Mouse (Mus musculus): ENCODE measurements around the gene Tnfsfm13. TPM values are rescaled to one million over a fixed set of nuclear protein-coding genes. Genes with fewer than 3 reads are reported as not detected.
"Not testable (repeated sequence)": the region's sequence is repeated elsewhere in the genome, so short reads cannot be mapped to it uniquely, and the experiment has no call there.

The Tnfsfm13 gene
- polyA plus RNA-seq, 1 experiment from 2014 or later: 1.5 TPM

DNA sequence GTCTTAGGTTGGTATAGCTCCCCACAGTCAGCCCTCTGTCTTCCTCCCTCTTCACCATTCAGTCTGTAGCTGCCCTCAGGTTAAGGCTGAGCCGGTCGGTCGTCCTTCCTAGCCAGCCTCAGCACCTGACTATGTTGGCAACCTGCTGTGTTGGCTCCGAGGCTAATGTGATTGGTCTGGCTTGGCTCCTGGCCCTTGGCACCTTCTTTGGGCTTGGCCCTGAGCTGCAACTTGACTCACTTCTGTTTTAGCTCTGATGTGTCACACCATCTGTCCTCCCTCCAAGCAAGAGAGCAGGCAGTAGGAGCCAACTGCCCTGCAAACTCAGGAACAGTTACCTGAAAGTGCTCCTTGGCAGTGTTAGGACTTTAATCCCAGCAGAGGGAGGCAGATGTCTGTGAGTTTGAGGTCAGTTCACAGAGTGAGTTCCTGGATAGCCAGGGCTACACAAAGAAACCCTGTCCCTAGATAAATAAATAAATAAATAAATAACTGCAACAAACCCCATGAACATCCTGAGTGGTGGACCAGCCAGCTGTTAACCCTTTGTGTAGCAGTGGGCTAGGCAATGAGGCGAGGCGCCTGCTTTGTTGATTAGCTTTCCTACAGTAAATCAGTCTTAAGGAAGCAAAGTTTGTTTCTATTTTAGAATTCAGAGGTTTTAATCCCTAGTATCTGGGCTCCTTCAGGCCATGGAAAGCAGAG, 11.0 kb upstream of the Tnfsfm13 start:
- no peak for DNase-seq (ENCODE audit: low spot score)

DNA sequence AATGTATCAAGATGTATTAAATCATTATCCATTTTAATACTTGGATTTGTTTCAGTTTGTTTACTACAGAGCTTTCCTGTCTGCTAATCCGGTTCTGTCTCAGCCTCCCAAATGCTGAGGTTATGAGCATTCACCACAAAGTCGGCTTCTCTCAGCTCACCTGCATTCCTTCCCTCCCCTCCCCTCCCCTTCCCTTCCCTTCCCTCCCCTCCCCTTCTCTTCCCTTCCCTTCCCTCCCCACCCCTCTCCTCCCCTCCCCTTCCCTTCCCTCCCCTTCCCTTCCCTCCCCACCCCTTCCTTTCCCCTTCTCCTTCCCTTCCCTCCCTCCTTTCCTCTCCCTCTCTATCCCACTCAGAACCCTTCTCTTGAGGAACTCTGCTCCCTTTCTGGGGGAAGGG, 8.7 kb upstream of the Tnfsfm13 start:
- no peak for DNase-seq (ENCODE audit: low spot score)

DNA sequence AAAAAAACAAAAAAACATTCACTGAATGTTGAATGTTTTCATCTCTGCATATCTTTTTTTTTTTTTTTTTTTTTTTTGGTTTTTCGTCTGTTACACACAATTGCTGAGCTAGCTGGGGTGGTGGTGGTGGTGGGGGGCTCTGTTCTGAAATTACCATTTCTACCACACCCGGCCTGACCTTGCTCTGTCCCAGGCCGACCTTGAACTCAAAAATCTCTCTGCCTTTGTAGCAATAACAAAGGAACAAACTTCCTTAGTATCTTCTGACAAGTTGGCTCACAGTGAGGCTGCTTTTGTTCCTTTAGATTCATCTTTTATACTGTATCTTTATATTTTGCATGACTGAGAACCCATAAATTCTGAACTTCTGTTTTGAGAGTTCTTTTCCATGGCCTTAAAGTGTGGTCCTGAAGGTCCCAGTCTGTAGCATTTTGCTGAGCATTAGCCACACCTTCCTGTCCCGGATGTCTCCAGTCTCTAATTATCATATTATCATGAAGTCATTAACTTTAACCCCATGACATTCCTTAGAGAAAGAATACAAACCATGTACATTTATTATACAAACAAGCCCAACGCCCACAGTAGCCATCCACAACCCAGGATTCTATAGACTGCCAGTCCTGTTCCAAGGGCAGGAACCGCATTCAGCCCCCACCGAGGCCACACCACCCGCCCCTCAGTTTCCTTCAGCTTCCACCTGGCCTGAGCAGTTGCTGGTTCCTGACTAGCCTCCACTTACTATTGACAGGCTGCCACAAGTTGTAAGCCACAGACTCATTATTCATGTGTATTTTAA, 8.1 kb upstream of the Tnfsfm13 start:
- no peak for DNase-seq (ENCODE audit: low spot score)

DNA sequence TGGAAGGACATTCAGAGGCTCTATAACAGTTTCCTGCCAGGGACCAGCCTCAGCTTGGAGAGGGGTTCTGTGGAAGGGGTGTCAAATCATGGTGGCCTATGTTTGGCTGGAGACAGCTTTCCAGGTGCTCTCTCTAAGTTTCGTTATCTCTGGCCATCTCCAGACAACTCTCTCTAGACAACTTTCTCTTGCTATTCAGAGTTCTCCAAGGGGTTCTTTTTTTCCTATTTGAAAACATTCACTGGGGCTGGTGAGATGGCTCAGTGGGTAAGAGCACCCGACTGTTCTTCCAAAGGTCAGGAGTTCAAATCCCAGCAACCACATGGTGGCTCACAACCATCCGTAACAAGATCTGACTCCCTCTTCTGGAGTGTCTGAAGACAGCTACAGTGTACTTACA, 7.5 kb upstream of the Tnfsfm13 start:
- not testable (repeated sequence) for DNase-seq (ENCODE audit: low spot score)

DNA sequence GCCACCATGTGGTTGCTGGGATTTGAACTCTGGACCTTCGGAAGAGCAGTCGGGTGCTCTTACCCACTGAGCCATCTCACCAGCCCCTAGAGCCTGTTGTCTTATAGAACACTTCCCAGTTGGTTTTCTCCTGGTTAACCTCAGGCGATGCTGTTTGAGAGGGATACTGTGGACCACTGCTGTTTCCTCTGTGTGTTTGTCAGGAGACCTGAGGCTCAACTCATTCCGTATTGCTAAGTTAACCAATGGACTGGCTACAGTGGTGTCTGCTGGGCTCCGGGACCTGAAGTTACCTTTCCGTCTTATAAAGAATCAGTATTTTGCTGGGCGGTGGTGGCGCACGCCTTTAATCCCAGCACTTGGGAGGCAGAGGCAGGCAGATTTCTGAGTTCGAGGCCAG, 7.0 kb upstream of the Tnfsfm13 start:
- DNase-seq (ENCODE audit: low spot score): not testable (repeated sequence)

DNA sequence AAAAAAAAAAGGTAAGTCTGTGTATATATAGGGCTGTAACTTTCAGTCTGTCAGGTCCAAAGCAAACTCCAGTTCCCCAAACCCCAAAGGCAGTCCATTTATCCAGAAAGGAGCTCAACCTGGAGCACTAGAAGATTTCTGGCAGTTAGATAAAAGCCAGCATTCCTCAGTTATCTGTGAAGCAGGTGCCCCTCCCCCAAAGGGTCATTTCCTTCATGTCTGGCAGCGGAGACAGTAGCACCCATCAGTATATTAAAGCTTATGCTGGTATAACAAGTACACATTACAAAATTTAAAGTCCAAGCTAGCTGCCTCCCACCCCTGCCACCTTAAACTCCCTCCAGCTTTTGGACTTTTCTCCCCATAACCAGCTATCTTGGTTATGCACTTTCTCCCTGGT, 3.7 kb upstream of the Tnfsfm13 start:
- no peak for DNase-seq (ENCODE audit: low spot score)

DNA sequence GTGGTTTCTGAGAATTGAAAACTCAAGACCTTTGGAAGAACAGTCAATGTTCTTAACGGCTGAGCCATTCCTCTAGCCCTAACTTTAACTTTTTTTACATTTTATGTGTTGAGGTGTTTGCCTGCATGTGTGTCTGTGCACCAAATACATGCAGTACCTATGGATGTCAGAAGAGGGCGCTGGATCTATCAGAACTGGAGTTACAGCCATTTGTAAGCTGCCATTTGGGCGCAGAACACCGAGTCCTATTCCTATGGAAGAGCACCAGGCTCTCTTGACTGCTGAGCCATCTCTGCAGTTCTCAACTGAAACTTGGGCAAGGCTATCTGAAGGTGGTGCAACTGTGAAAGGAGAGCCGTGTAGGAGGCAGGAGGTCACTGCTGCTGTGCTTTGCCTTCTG, 2.7 kb upstream of the Tnfsfm13 start:
- DNase-seq (ENCODE audit: low spot score): no peak

DNA sequence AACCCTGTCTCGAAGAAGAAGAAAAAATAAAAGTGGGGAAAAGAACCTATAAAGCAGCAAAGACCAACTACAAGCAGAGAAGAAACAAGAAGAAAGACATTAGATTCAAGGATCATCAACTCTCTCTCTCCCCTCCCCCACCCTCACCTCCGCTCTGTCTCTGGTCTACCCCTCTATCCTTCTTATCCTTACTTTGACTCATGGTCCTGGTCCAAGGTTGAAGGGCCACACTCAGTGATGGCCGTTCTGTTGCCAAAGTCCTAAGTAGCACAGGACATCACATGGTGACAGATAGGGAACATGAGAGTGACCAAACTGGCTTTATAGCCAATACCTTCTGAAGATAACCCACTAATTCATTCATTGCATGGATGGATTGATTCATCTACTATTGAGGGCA, 1.5 kb upstream of the Tnfsfm13 start:
- DNase-seq (ENCODE audit: low spot score): no peak

DNA sequence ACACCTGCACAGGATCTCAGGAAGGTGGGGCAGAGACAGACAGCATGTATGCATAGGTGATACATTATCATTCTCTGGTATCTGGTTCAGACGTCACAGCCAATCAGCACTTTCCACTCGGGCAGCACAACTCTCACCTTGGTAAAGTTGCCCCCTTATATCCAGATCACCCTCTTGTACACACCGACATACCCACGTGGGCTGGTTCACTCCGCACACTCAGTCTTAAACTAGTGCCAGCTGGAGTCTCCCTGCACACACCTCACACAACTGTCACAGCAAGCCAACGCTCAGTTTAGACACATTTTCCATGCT, 895 bp downstream of the Tnfsfm13 start:
- DNase-seq (ENCODE audit: low spot score): no peak

DNA sequence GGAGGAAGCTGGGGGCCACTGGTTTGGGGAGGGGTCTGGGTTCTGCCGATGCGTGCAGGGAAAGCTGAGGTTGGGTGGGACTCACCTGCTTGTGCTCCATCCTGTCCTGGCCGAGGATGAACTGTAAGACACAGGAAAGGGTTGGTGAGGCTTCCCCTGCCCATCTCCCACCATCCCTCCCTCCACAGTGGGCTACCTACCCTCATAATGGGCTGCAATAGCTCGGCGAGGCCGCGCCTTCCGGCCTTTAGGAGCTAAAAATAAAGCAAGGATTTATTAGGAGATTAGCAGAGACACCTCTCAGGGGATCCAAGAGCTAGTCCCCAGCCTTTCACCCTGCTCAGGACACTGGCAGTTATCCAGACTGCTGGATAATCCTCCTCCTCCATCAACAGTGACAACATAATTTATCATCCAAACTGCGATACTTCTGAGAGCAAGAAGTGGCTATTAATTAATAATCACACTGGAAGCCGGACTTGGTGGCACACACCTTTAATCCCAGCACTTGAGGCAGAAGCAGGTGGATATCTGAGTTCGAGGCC, 2.4 kb downstream of the Tnfsfm13 start:
- no peak for DNase-seq (ENCODE audit: low spot score)

DNA sequence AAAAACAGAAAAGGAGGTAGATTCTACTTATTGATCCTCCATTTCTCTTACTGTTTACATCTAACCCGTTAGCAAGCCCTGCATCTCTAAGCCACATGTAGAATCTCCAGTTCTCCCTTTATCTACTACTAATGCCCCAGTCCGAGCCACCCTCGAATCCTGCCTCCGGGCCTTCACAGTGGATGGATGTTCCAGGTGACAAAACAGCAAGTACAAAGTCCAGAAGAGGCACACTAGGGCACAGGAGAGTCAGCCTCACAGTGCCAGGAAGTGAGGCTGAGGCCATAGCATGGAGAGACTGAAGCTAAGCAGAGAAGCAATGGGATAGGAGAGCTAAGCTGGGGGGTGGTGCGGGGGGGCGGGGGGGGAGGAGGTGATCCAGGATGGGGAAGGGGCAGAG, 3.0 kb downstream of the Tnfsfm13 start:
- DNase-seq (ENCODE audit: low spot score): no peak

DNA sequence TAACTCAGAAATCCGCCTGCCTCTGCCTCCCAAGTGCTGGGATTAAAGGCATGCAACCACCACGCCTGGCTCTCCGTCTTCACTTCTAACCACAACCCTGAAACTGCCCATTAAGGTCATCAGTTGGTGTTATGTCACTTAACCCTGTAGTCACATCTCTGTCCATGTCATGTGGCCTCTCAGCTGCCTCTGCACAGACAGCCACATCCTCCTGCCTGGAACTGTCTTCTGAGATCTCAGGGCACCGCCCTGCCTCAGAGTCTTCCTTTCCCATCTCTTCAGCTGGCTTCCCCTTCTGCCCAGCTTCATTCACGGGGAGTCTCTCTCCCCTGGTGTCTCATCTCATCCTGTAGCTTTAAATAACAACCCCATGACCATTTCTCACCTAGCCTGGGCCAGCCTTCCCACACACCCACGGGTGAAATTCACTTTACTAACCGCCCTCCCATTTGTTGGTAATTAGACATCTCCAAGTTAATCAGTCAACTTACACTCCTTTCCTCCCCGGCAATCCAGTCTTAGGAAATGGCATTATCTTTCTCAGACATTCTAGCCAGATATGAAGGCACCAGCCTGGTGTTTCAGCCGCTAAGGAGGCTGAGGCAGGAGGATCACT, 3.6 kb downstream of the Tnfsfm13 start:
- DNase-seq (ENCODE audit: low spot score): no peak

DNA sequence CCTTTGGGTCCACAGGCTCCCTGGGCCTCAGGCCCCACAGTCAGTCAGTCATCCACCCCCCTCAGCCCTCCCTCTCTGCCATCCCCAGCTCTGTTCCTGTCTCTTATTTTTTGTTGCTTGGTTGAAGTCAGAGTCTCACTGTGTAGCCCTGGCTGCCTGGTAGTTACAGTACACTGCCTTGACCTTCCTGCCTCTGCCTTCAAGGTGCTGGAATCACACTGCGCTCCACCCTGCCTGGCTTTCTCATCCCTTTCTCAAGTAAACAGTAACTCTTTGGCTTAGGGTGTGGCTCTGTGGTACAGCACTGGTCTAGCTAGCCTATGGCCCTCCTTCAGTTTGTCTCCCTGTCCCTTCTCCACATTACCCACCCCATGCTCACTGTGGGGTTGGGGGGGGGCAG, 6.0 kb downstream of the Tnfsfm13 start:
- DNase-seq (ENCODE audit: low spot score): no peak

DNA sequence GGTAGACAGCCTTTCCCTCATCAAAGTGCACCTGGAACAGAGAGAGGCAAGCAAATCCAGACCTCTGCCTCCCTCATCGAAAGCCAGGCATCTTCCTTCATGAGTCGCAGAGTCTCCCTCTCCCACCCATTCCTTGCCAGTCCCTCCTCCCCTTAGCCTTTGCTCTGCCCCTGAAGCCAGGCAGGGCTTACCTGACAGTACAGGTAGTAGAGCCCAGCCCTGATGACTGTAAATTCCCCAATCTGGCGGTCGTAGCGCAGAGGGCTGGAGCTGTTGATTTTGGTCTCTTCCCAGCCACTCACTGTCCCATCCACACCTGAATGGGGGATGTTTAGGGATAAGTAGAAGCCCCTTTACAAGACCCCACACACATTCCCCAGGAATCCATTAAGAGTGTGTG, 8.8 kb downstream of the Tnfsfm13 start:
- DNase-seq (ENCODE audit: low spot score): no peak

DNA sequence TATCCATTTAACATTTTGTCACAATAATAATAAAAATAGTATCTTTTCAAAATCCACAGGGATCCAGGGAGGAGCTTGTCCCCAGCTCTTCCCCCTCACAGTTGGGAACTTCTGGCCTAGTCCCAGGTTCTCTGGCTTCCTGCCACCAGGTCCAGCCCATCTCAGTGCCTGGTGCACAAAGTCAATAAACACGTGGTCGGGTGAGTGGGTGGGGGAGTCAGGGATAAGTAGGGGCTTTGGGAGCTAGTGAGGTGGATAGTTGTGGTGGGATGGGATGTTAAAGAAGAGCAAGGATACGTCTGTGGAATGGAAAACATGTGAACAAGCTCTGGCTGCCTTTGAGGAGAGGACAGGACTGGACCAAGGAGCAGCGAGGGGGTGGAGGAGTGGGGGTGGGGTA, 9.5 kb downstream of the Tnfsfm13 start:
- no peak for DNase-seq (ENCODE audit: low spot score)

DNA sequence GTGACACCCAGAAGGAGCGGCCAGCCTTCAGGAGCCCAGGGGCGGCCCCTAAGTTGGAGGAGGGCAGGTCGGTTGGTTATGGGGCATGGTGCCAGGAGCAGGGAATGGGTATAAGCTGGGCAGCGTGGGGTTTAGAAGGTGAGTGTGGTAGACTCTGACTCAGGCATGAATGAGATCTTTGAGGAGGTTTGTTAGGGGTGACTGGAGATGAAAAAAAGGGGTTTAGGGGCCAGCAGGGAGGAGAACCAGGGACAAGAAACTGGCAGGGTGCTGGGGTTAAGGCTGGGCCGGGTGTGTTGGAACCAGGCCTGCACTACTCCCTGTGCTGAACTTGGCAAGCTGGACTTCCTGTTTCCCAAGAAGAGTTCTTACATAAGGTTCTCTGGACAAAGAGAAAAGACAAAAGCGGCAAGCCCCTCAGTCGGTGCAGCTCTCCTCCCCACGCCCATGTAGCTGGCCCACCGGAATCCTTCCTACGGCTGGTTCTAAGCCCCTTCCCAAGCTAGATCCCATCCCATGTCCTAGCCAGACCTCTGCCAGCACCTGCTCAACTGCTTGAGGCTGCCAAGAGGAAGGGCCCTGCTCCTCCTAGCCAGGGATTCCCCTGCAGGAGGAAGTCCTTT, 10.3 kb downstream of the Tnfsfm13 start, which contains the start of gene Tnfsf13:
Gene Tnfsf13 (minus strand): TSS at position 259 of the 623 bp plus-strand sequence.
- DNase-seq (ENCODE audit: low spot score): no peak

DNA sequence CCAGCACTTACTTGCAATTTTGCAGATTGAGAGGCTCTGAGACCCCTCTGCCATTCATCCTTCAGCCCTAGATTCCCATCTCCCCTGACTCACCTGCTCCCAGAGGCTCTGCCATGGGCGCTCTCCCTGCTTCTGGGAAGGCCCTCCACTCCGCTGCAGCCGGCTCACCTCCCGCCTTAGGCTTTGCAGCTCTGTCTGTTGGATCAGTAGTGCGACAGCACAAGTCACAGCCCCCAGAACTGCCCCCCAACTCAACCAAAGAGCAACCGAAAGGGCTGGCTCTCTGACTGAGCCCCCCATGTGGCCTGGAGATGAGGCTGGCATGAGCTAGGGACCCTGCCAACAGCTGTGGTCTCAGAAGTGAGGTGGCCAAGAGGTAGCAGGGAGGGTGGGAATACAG, 11.0 kb downstream of the Tnfsfm13 start:
- DNase-seq (ENCODE audit: low spot score): no peak

DNA sequence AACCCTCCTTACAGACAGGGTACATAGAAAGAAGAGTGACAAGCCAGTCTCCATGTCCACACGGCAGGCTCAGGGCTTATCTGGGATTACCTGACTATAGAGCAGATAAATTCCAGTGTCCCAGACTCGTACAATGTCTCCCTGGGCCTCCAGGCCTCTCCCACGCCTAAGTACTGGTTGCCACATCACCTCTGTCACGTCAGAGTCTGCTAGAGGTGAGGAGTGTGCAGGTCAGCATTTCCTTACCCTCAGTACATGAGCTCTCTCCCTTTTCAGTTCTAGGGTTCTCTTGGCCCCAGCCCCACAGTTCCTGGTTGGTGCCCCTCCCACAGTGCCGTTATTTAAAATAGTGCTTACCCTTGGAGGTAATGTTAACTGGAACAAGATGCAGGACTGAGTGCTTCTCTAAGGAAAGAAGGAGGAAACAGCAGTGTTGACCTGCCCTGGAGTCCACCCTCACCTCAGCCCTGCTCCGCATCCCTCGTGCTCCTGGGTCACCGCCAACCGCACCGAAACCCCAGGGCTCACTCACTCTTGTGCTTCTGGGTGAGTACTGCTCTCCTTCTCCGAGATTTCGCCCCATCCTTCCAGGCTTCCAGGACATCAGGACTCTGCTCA, 11.7 kb downstream of the Tnfsfm13 start:
- DNase-seq (ENCODE audit: low spot score): no peak

DNA sequence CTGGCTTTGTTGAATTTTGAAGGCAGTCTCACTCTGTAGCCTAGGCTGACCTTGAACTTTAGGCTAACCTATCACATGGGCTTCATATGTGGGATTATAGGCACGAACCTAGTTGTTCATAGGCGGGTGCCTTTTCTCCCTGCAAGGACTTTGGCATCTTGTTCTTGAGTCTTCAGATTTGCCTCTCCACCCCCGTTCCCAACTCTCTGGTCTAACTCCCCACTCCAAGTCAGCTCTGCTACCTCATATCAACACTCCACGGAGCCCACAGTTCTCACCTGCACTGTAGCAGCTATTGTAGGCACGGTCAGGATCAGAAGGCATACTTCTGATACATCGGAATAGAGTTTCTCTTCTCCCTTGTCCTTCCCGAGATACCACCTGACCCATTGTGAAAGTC, 12.3 kb downstream of the Tnfsfm13 start:
- no peak for DNase-seq (ENCODE audit: low spot score)

DNA sequence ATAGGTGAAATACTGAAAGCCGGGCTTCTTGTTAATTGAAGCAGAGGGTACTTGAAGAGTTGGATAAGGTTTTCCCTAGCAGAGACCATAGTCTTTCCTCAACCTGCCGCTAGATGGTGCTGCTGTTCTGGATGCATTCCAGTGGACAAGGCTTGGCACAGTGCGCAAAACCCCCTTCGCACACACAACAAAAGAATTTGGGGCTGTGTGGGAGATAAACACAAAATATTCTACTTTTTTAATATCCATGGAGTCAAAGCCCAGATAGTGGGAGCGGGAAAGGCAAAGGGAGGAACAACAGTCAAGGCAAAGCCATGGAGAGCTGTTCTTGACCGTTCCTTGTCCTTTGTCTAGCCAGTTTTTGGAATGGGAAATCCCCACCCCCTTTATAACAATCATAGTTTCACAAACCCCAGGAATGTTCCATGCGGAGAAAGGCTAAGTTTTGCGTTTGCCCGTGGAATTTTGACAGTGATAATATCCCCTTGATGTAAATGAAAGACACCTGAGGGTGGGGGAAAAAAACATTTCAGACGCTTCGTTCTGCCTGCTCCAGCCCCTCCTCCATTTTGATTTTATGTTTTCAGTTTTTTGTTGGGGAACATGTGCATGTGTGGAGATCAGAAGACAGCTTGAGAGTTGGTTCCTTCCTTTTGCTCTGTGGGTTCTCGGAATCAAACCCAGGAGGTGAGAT, 12.9 kb downstream of the Tnfsfm13 start:
- peak; percentile 89 for DNase-seq (ENCODE audit: low spot score)

Measured in thymus, postnatal 0 days (tissue).